Mouse (Mus musculus) liver, embryonic 12.5 days (tissue): ENCODE measurements around the gene Rtn2. TPM values are rescaled to one million over a fixed set of nuclear protein-coding genes. Genes with fewer than 3 reads are reported as not detected.

ENCODE experiments used
- ATAC-seq: fragments of 200-750 bp; cut with Nextera tagmentation; 2 replicates; pipeline ENCODE4 v1.8.0; 2017; ENCODE audit warnings: moderate number of reproducible peaks, mild to moderate bottlenecking, moderate library complexity
- H3K27ac ChIP-seq: fragments of 300-500 bp; sonication (generic); 2 replicates; pipeline ENCODE4 v1.5.1; 2016; ENCODE audit warnings: mild to moderate bottlenecking
- H3K27me3 ChIP-seq: fragments of 300-500 bp; sonication (generic); replicated peaks from 2 replicates; pipeline ENCODE4 v1.6.1; 2016; ENCODE audit warnings: mild to moderate bottlenecking, moderate library complexity
- H3K36me3 ChIP-seq: fragments of 300-500 bp; sonication (generic); 2 replicates; pipeline ENCODE4 v1.6.1; 2016; ENCODE audit warnings: mild to moderate bottlenecking, moderate library complexity
- H3K4me1 ChIP-seq: fragments of 300-500 bp; sonication (generic); 2 replicates; pipeline ENCODE4 v1.6.1; 2016
- H3K4me2 ChIP-seq: fragments of 300-500 bp; sonication (generic); 2 replicates; pipeline ENCODE4 v1.6.1; 2016; ENCODE audit warnings: mild to moderate bottlenecking, moderate library complexity
- H3K4me3 ChIP-seq: fragments of 300-500 bp; sonication (generic); 2 replicates; pipeline ENCODE4 v1.5.1; 2016; ENCODE audit warnings: mild to moderate bottlenecking, moderate library complexity
- H3K9ac ChIP-seq: fragments of 300-500 bp; sonication (generic); 2 replicates; pipeline ENCODE4 v1.6.1; 2016; ENCODE audit warnings: mild to moderate bottlenecking, moderate library complexity
- H3K9me3 ChIP-seq: fragments of 300-500 bp; sonication (generic); replicated peaks from 2 replicates; pipeline ENCODE4 v1.6.1; 2016; ENCODE audit warnings: mild to moderate bottlenecking, moderate library complexity
- WGBS: fragments of 180-500 bp; shearing (Covaris S2); methylation state at CpG from one replicate; pipeline ENCODE4 v1.1.7; 2016; ENCODE audit not compliant: insufficient replicate concordance; 5-methylcytosine and 5-hydroxymethylcytosine counted together
- polyA plus RNA-seq: library from polyadenylated mRNA; unstranded; fragments of >200 nt; fragmentation: Nextera tagmentation; extraction: Ambion mirVana; gene quantifications from 2 replicates; pipeline ENCODE4 v1.2.1, GENCODE M21; 2016

Rtn2 gene
- polyA plus RNA-seq, 1 experiment from 2014 or later, result 5.1 TPM

DNA sequence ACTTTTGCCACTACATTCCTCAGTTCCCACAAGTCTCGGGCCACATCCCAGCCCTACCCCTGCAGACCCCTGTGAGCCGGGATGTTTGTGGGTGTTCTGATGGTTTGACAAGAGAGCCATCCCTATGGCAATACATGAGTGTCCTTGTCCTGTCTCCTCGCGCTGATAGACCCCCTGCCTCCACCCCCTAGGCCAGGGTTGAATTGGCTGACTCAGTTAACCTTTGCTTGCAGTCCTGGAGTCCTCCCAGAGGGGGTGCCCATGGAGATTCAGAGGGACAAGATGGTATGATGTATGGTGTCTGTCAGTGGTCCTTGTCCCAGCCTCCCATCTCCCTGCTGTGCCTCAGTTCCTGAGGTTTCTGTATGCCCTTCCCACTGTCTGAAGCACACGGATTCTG, 31.6 kb downstream of the Rtn2 start:
- Histone ChIP-seq H3K9ac (no peak overlapping the region), H3K36me3 (no peaks in the 10 kb centered on the region), H3K4me3 (no peak overlapping the region), H3K9me3 (no peaks in the 10 kb centered on the region), H3K27ac (no peak overlapping the region), H3K27me3 (peaks cover 92% of the 10 kb centered on the region), H3K4me1 (peaks cover 17% of the 10 kb centered on the region), H3K4me2 (no peak overlapping the region)
- ATAC-seq, result no peak
- WGBS, result 38% methylated on average over 5 of the region's 5 CpGs

DNA sequence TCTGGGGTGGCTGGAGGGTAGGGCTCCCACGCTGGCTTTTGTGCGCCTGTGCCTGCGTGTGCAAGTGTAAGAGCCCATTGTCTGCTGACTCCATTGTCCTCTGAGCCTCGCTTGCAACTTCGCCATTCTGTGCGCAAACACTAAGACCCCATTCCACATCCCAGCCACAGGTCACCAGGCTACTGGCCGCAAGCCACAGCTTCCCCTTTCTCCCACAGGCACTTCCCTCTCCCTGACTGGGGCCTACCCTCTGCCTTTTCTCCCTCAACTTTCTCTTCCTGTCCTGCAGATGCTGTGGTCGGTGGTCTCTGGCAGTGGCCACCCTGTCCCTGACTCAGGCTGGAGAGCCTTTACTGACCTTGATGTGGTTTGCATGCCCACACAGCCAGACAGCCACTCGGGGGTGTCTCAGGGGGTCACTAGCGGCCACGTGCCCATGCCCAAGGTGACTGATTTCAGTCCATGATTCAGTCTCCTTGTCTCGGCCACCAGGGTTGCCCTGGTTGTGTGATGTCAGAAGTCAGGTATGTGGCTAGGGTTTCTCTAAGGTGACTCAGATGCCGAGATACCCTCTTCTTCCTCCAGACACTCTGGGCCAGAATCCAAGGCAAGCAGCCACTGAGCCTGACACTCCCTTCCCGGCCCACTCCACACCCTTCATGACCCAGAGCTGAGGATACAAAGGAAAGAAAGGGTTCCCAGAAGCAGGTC, 34.2 kb downstream of the Rtn2 start:
- peaks cover 15% of the 10 kb centered on the region for H3K4me1 ChIP-seq
- no peak overlapping the region for H3K9ac ChIP-seq
- 13% methylated on average over 14 of the region's 14 CpGs for WGBS
- no peak for ATAC-seq
- no peak overlapping the region for H3K4me3 ChIP-seq
- 0 out of 2 replicates have a peak overlapping the region, but pooled peaks have one; percentile 4 for H3K4me2 ChIP-seq
- H3K9me3 ChIP-seq, result no peaks in the 10 kb centered on the region
- no peak overlapping the region for H3K27ac ChIP-seq
- H3K27me3 ChIP-seq, result peaks cover 100% of the 10 kb centered on the region
- H3K36me3 ChIP-seq, result no peaks in the 10 kb centered on the region

DNA sequence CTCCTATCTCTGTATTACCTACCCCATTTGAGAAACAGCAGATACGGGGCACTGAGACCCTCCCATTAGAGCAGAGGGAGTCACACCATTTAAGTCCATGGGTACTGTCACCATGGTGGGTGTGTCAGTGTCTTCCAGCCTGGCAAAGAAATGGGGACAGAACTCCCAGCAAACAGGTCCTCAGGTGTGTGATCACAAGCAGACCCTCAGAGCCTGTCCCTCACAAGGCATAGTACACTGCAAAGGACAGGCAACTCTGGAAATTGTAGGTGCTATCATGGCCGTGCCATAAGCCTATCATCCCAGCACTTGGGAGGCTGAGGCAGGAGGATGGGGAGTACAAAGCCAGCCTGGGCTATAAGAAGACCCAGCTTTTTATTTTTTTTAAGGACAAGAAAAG, 35.8 kb downstream of the Rtn2 start:
- H3K4me2 ChIP-seq, result no peak overlapping the region
- peaks cover 100% of the 10 kb centered on the region for H3K27me3 ChIP-seq
- no peak overlapping the region for H3K4me3 ChIP-seq
- H3K9ac ChIP-seq, result no peak overlapping the region
- WGBS, result 52% methylated on average over 2 of the region's 2 CpGs
- H3K36me3 ChIP-seq, result no peaks in the 10 kb centered on the region
- no peaks in the 10 kb centered on the region for H3K9me3 ChIP-seq
- no peak overlapping the region for H3K27ac ChIP-seq
- H3K4me1 ChIP-seq, result peaks cover 15% of the 10 kb centered on the region
- no peak for ATAC-seq

DNA sequence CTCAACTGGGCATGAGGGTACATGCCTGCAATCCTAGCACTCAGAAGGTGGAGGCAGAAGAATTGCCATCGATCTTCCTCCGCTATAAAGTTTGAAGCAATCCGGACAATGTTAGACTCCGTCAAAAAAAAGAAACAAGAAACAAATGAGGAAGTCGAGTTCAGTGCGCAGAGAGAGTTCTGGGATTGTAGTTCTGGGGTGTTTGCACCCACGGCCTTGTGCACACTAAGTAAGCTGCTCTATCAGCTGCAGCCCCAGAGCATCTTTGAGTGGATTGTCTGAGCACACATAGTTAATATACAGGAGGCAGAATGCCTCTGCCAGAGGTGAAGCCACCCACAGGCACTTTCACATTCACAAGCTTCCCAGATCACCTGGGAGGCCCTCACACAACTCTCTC, 36.3 kb downstream of the Rtn2 start:
- Histone ChIP-seq H3K4me2 (no peak overlapping the region), H3K9ac (no peak overlapping the region), H3K27me3 (peaks cover 100% of the 10 kb centered on the region), H3K27ac (no peak overlapping the region), H3K36me3 (no peaks in the 10 kb centered on the region), H3K4me3 (no peak overlapping the region), H3K9me3 (no peaks in the 10 kb centered on the region), H3K4me1 (peaks cover 15% of the 10 kb centered on the region)
- ATAC-seq, result no peak
- 40% methylated on average over 7 of the region's 7 CpGs for WGBS

DNA sequence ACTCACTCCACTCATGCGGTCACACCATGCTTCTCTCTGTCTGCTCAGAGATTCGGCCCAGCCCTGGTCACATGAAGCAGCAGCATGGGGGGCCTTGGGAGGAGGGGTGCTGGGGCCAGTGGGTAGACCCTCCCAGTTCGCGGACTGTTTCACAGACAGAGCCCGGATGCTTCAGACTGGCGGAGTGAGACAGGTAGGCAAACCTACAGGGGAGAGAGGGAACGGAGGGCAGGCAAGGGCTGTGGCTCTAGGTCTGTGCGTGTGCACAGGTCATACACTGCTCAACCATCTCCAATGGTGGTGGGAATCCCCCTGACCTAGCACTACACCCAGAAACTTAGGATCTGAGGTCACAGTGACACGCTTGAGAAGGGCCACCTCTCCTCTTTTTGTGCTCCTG, 37.0 kb downstream of the Rtn2 start:
- Histone ChIP-seq H3K27me3 (peaks cover 100% of the 10 kb centered on the region), H3K36me3 (no peaks in the 10 kb centered on the region), H3K9ac (peak overlapping the region; percentile 37; the same call in 1 of the 2 replicates), H3K27ac (no peak overlapping the region), H3K9me3 (no peaks in the 10 kb centered on the region), H3K4me2 (peak overlapping the region; percentile 69), H3K4me1 (peaks cover 15% of the 10 kb centered on the region), H3K4me3 (peak overlapping the region; percentile 44)
- 22% methylated on average over 9 of the region's 9 CpGs for WGBS
- peak; percentile 66 for ATAC-seq

DNA sequence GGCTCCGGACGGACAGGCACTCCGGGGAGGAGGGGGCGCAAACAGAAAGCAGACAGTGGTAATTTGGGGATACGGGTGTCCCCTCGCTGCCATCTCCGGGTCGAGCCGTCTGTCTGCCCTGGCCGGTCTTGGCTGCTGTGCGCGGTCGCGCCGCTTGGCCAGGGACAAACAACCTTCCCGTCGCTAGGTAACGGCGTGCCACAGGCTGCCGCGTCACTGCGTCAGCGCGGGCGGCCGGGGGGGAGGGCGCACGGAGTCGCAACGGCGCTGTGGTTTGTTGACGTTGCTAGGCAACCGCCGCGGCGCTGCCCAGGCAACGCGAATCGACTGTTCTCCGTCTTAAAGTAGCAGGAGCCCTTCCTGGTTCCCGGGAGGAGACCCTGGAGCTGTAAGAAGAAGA, 37.5 kb downstream of the Rtn2 start:
- H3K36me3 ChIP-seq, result no peaks in the 10 kb centered on the region
- H3K27me3 ChIP-seq, result peaks cover 99% of the 10 kb centered on the region
- H3K27ac ChIP-seq, result no peak overlapping the region
- under 1% methylated on average over 41 of the region's 41 CpGs for WGBS
- peak overlapping the region; percentile 44 for H3K4me3 ChIP-seq
- peak overlapping the region; percentile 69 for H3K4me2 ChIP-seq
- H3K9ac ChIP-seq, result peak overlapping the region; percentile 37; the same call in 1 of the 2 replicates
- peak; percentile 82 for ATAC-seq
- peaks cover 15% of the 10 kb centered on the region for H3K4me1 ChIP-seq
- H3K9me3 ChIP-seq, result no peaks in the 10 kb centered on the region

DNA sequence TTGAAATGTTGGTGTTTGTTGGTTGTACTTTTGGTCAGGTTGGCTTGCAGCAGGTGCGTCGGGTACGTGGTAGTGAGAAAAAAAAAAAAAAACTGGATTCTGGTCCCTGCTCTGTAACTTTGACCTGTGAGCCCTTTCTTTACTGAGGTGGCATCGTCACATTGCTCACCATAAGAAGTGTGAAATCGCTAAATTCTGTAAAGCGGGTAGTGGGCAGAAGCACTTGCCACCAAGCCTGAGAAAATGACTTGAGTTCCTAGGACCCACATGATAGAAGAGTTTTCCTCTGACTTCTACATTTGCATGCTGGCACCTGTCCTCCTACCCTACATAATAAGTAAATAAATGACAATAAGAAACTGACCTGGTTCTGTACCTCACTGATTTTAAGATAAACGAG, 38.2 kb downstream of the Rtn2 start:
- H3K9me3 ChIP-seq, result no peaks in the 10 kb centered on the region
- H3K9ac ChIP-seq, result no peak overlapping the region
- no peaks in the 10 kb centered on the region for H3K36me3 ChIP-seq
- no peak for ATAC-seq
- H3K4me1 ChIP-seq, result peaks cover 17% of the 10 kb centered on the region
- peak overlapping the region; percentile 69 for H3K4me2 ChIP-seq
- WGBS, result 27% methylated on average over 7 of the region's 7 CpGs
- no peak overlapping the region for H3K4me3 ChIP-seq
- H3K27ac ChIP-seq, result no peak overlapping the region
- peaks cover 92% of the 10 kb centered on the region for H3K27me3 ChIP-seq

DNA sequence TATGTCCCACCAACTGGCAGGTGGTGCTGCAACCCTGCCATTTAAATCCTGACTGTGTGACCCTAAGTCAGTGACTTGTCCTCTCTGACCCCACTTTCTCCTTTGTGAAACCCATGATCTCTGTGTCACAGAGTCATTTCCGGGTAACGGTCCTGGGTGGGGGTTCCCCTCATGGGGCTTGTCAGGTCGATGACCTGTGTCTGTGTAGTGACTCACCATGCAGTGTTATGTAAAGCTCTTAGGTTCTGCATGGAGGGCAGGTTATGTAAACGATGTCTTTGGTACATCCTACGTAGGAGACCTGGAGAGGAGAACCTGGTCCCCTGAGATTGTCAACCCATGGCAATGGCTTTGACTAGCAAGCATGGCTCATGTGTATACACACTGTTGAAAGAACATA, 39.0 kb downstream of the Rtn2 start:
- Histone ChIP-seq H3K4me2 (no peak overlapping the region), H3K27ac (no peak overlapping the region), H3K36me3 (no peaks in the 10 kb centered on the region), H3K27me3 (peaks cover 85% of the 10 kb centered on the region), H3K4me1 (peaks cover 26% of the 10 kb centered on the region), H3K4me3 (no peak overlapping the region), H3K9ac (no peak overlapping the region), H3K9me3 (no peaks in the 10 kb centered on the region)
- ATAC-seq, result no peak
- 42% methylated on average over 5 of the region's 5 CpGs for WGBS

DNA sequence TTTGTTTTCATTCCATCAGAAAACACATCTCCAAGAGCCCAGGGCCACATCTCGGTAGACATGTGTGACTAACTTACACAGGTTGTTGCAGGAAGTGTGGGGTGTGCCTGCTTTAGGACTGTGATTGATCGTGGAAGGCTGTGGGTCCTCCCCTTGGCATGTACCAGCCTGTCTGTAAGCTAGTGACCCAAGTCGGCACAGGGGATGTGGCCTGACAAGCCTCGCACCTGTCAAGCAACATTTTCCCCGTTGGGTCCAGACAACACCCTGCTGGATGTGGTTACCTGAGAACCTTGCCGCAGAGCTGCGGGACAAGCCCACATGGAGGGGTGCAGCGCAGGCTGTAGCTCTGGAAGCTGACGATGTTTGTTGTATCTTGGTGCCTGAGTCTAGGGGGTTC, 40.1 kb downstream of the Rtn2 start:
- Histone ChIP-seq H3K27me3 (peaks cover 79% of the 10 kb centered on the region), H3K36me3 (no peaks in the 10 kb centered on the region), H3K27ac (no peak overlapping the region), H3K4me3 (no peak overlapping the region), H3K9ac (no peak overlapping the region), H3K9me3 (no peaks in the 10 kb centered on the region), H3K4me1 (peaks cover 36% of the 10 kb centered on the region), H3K4me2 (no peak overlapping the region)
- WGBS, result 42% methylated on average over 9 of the region's 9 CpGs
- no peak for ATAC-seq

DNA sequence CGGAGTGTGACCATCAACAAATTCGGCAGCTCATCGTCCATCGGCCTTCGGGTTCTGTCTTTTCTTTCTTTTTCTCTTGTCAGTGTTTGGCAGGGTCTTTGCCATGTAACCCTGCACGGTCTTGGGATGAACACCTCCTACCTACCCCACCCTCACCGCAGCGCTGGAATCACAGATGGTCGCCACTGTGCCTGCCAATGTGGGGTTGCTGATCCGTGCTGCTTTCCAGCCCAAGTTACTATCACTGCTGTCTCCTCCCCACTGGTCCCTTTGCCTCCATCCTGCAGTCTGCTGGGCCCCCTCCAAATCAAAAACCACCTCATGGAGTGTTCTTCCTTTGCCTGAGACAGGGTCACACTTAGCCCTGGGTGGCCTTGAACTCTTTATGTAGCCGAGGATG, 41.8 kb downstream of the Rtn2 start:
- H3K27me3 ChIP-seq, result peaks cover 70% of the 10 kb centered on the region

DNA sequence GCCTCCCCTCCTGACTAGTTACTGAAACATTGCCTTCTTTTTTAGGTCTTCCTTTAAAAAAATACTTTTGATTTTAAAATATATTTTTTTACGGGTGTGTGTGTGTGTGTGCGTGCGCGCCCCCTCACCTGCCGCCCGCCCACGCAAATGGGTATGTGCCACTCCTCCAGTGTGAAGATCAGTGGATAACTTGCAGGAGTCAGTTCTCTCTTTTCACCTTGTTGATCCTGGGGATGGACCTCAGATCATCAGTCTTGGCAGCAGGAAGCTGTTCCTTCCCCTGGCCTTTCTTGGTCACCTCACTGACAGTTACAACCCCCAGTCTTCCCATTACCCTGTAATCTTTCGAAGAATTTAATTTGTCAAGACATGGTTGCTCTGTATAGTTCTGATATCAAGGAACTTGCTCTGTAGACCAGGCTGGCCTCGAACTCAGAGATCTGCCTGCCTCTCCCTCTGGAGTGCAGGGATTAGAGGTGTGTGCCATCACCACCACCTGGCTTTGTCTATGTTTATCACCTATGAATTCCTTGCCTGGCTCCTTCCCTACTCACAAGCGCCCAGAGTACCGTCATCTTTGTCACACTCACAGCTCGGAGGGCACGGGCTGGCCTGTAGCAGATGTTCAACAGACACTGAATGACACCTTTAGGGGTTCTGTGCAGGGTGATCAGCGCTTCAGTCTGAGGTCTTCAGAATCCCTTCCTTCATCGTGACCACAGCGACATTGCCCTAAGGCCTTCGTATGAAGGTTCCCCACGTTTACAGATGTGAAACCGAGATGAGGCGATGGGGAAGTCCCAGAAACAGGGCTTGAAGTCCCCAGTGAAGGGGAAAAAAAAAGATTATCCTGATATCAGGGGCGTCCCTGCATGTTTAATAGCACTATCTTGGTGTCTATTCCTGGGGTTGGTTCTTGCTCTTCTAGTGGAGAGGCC, 43.1 kb downstream of the Rtn2 start:
- H3K9ac ChIP-seq, result no peak overlapping the region
- H3K27ac ChIP-seq, result no peak overlapping the region

More for the DNA sequence above, 41.8 kb downstream of the Rtn2 start:
- H3K4me1 ChIP-seq, result peaks cover 41% of the 10 kb centered on the region
- H3K9me3 ChIP-seq, result no peaks in the 10 kb centered on the region
- H3K36me3 ChIP-seq, result no peaks in the 10 kb centered on the region
- WGBS, result 75% methylated on average over 11 of the region's 11 CpGs
- H3K4me3 ChIP-seq, result no peak overlapping the region
- no peak overlapping the region for H3K27ac ChIP-seq
- no peak overlapping the region for H3K4me2 ChIP-seq
- no peak for ATAC-seq
- H3K9ac ChIP-seq, result no peak overlapping the region

DNA sequence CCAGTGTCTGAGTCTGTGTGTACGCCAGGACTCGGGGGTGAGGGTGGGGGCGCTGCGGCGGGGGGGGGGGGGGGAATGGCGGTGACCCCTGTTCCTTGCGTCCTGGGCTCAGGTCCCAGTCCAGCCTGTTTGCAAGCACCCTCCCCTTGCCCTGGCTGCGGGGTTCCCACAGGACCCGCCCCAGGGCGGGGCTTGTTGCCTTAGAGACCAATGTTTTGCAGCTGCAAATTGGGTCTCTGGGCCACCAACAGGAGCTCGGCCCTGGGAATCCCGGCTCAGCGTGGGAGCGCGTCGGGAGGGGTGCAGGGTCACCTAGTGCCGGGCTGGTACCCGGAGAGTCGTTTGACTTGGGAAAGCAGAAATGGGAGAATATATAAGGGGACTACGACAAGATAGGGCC, 43.9 kb downstream of the Rtn2 start:
- no peaks in the 10 kb centered on the region for H3K36me3 ChIP-seq
- ATAC-seq, result peak; percentile 64
- WGBS, result 2% methylated on average over 20 of the region's 20 CpGs
- H3K4me3 ChIP-seq, result peak overlapping the region; percentile 46
- peak overlapping the region; percentile 47 for H3K9ac ChIP-seq
- peak overlapping the region; percentile 76 for H3K4me2 ChIP-seq
- peak overlapping the region; percentile 42 for H3K27ac ChIP-seq
- no peaks in the 10 kb centered on the region for H3K9me3 ChIP-seq
- H3K27me3 ChIP-seq, result peaks cover 64% of the 10 kb centered on the region
- H3K4me1 ChIP-seq, result peaks cover 28% of the 10 kb centered on the region

More for the DNA sequence above, 43.1 kb downstream of the Rtn2 start:
- ATAC-seq, result no peak
- peak overlapping the region; percentile 46 for H3K4me3 ChIP-seq
- no peaks in the 10 kb centered on the region for H3K36me3 ChIP-seq
- H3K9me3 ChIP-seq, result no peaks in the 10 kb centered on the region
- H3K27me3 ChIP-seq, result peaks cover 69% of the 10 kb centered on the region
- peak overlapping the region; percentile 76 for H3K4me2 ChIP-seq
- H3K4me1 ChIP-seq, result peaks cover 28% of the 10 kb centered on the region
- WGBS, result 52% methylated on average over 21 of the region's 21 CpGs
